Mouse (Mus musculus): ENCODE measurements around the gene Mrps18a. TPM values are rescaled to one million over a fixed set of nuclear protein-coding genes. Genes with fewer than 3 reads are reported as not detected.

Mrps18a gene
- total and polyA plus RNA-seq, 3 experiments, result 78.1 to 127 (median 126) TPM

- Histone ChIP-seq H3K36me3 (replicated peaks in 1 of 2; ENCODE audit: control insufficient read depth in 1 of 2, insufficient read depth in 1 of 2, low read length in 1 of 2) (peaks cover 4 to 5% of the 10 kb centered on the region in 2 experiments), H3K4me2 (ENCODE audit: insufficient read depth, low read depth, poor library complexity, severe bottlenecking) (peak overlapping the region; percentile 83), H3K79me2 (replicated peaks; ENCODE audit: control insufficient read depth, extremely low read depth, insufficient read depth, poor library complexity, severe bottlenecking) (peaks cover 15% of the 10 kb centered on the region), H3K9me3 (replicated peaks; ENCODE audit: low read length) (no peaks in the 10 kb centered on the region), H3K27ac (ENCODE audit: insufficient read depth, low read depth) (no peak overlapping the region), H3K4me3 (replicated peaks in 1 of 3; ENCODE audit: low read depth in 2 of 3, low read length in 2 of 3, poor library complexity in 1 of 3) (no peak overlapping the region), H3K4me1 (ENCODE audit: control insufficient read depth in 1 of 2, insufficient read depth in 2 of 2) (peaks cover 6 to 37% of the 10 kb centered on the region in 2 experiments), H3K27me3 (replicated peaks) (no peaks in the 10 kb centered on the region), H3K9ac (ENCODE audit: insufficient read depth, low read depth) (peak overlapping the region; percentile 50; the same call in 1 of the 2 replicates)
- dilution Hi-C loops (cut with MboI; ENCODE audit: extremely low pct_ligation_motif_present, extremely low pct_unique_long_range_greater_than_20kb, low sequenced_read_pairs), result no loop called here
- in situ Hi-C loops (cut with MboI; ENCODE audit: low pct_ligation_motif_present, low pct_unique_long_range_greater_than_20kb, low sequenced_read_pairs), result no loop called here
- TF ChIP-seq TBP (conservative IDR thresholded peaks at IDR 0.05; ENCODE audit: low read depth, low read length), result 0 out of 2 replicates have a peak, but pooled peaks have one; percentile 18
- TF ChIP-seq USF2 (conservative IDR thresholded peaks at IDR 0.05; ENCODE audit: low read depth, low read length), result no peak
- TF ChIP-seq NELFE (IDR thresholded peaks at IDR 0.05; ENCODE audit: low read depth, low read length), result no peak
- TF ChIP-seq EP300 (IDR thresholded peaks at IDR 0.05; ENCODE audit: low read length), result no peak
- DNase-seq (ENCODE audit: extremely low read depth), result no peak
Observed at GRCm38 (mm10) chr17:46159236-46159635, 48.5 kb downstream of the Mrps18a start.

GRCm38 (mm10) chr17:46160090-46160662 lies 49.4 kb downstream of the Mrps18a start:
- dilution Hi-C loops (cut with MboI; ENCODE audit: extremely low pct_ligation_motif_present, extremely low pct_unique_long_range_greater_than_20kb, low sequenced_read_pairs) (no loop called here), in situ Hi-C loops (cut with MboI; ENCODE audit: low pct_ligation_motif_present, low pct_unique_long_range_greater_than_20kb, low sequenced_read_pairs) (no loop called here)
- H3K4me1 ChIP-seq (ENCODE audit: control insufficient read depth in 1 of 2, insufficient read depth in 2 of 2), result peaks cover 10 to 35% of the 10 kb centered on the region in 2 experiments
- TF ChIP-seq USF2 (conservative IDR thresholded peaks at IDR 0.05; ENCODE audit: low read depth, low read length) (no peak), MAZ (IDR thresholded peaks at IDR 0.05; ENCODE audit: low read depth, low read length) (peak; percentile 58; the same call in 1 of the 2 replicates), ELF1 (IDR thresholded peaks at IDR 0.05; ENCODE audit: low read depth, low read length) (peak; percentile 74), GABPA (IDR thresholded peaks at IDR 0.05; ENCODE audit: insufficient replicate concordance, low read depth, low read length) (no peak), JUND (conservative IDR thresholded peaks at IDR 0.05; ENCODE audit: low read depth, low read length) (no peak), NELFE (IDR thresholded peaks at IDR 0.05; ENCODE audit: low read depth, low read length) (peak; percentile 71), CHD2 (IDR thresholded peaks at IDR 0.05; ENCODE audit: low read length) (no peak), ZC3H11A (IDR thresholded peaks at IDR 0.05; ENCODE audit: low read depth, low read length) (no peak), SIN3A (IDR thresholded peaks at IDR 0.05; ENCODE audit: low read length) (peak; percentile 76), CHD1 (IDR thresholded peaks at IDR 0.05; ENCODE audit: low read depth, low read length) (peak; percentile 45; the same call in 1 of the 2 replicates), EP300 (IDR thresholded peaks at IDR 0.05; ENCODE audit: low read length) (no peak), MAX (IDR thresholded peaks at IDR 0.05; ENCODE audit: low read length) (peak; percentile 88), MXI1 (IDR thresholded peaks at IDR 0.05; ENCODE audit: low read depth, low read length) (peak; percentile 97), RAD21 (IDR thresholded peaks at IDR 0.05; ENCODE audit: low read depth, low read length) (no peak), RCOR1 (conservative IDR thresholded peaks at IDR 0.05; ENCODE audit: low read depth, low read length) (no peak), PAX5 (IDR thresholded peaks at IDR 0.05; ENCODE audit: low read length) (no peak), POLR2AphosphoS2 (IDR thresholded peaks at IDR 0.05; ENCODE audit: low read depth, low read length) (no peak; the same call in 1 of the 2 replicates), MYC (IDR thresholded peaks at IDR 0.05; ENCODE audit: low read depth, low read length) (peak; percentile 72), TCF12 (IDR thresholded peaks at IDR 0.05; ENCODE audit: low read depth, low read length) (peak; percentile 65; the same call in 1 of the 2 replicates), ZKSCAN1 (IDR thresholded peaks at IDR 0.05; ENCODE audit: borderline replicate concordance, low read depth, low read length) (no peak), HCFC1 (IDR thresholded peaks at IDR 0.05; ENCODE audit: low read depth, low read length) (no peak), ETS1 (conservative IDR thresholded peaks at IDR 0.05; ENCODE audit: low read depth, low read length) (no peak; the same call in 1 of the 2 replicates), POLR2A (IDR thresholded peaks at IDR 0.05; ENCODE audit: low read depth, low read length) (peak; percentile 74), USF1 (IDR thresholded peaks at IDR 0.05; ENCODE audit: low read depth, low read length) (no peak), ZNF384 (IDR thresholded peaks at IDR 0.05; ENCODE audit: low read depth, low read length) (no peak), UBTF (IDR thresholded peaks at IDR 0.05; ENCODE audit: low read depth, low read length) (no peak), NRF1 (IDR thresholded peaks at IDR 0.05; ENCODE audit: low read depth, low read length) (peak; percentile 26; the same call in 1 of the 2 replicates), E2F4 (IDR thresholded peaks at IDR 0.05; ENCODE audit: insufficient replicate concordance, low read depth, low read length) (no peak), IRF4 (IDR thresholded peaks at IDR 0.05; ENCODE audit: low read depth, low read length) (peak; percentile 49), TBP (conservative IDR thresholded peaks at IDR 0.05; ENCODE audit: low read depth, low read length) (peak; percentile 55; the same call in 1 of the 2 replicates), ZMIZ1 (IDR thresholded peaks at IDR 0.05; ENCODE audit: low read depth, low read length) (peak; percentile 42)

More at GRCm38 (mm10) chr17:46160090-46160662, 49.4 kb downstream of the Mrps18a start:
- H3K36me3 ChIP-seq (replicated peaks in 1 of 2; ENCODE audit: control insufficient read depth in 1 of 2, insufficient read depth in 1 of 2, low read length in 1 of 2), result peaks cover 13 to 14% of the 10 kb centered on the region in 2 experiments
- peak; percentile 90 for DNase-seq (ENCODE audit: extremely low read depth)
- peak overlapping the region; percentile 85 for H3K27ac ChIP-seq (ENCODE audit: insufficient read depth, low read depth)
- no peaks in the 10 kb centered on the region for H3K9me3 ChIP-seq (replicated peaks; ENCODE audit: low read length)
- H3K27me3 ChIP-seq (replicated peaks), result no peaks in the 10 kb centered on the region
- H3K9ac ChIP-seq (ENCODE audit: insufficient read depth, low read depth), result peak overlapping the region; percentile 78
- peak overlapping the region; percentile 67 to 71 (median 67) for H3K4me3 ChIP-seq (replicated peaks in 1 of 3; ENCODE audit: low read depth in 2 of 3, low read length in 2 of 3, poor library complexity in 1 of 3)
- H3K4me2 ChIP-seq (ENCODE audit: insufficient read depth, low read depth, poor library complexity, severe bottlenecking), result peak overlapping the region; percentile 83
- peaks cover 15% of the 10 kb centered on the region for H3K79me2 ChIP-seq (replicated peaks; ENCODE audit: control insufficient read depth, extremely low read depth, insufficient read depth, poor library complexity, severe bottlenecking)

Measured in CH12.LX (cell line).